Mouse (Mus musculus) forebrain, embryonic 12.5 days (tissue): ENCODE measurements around the gene Ppfibp2. TPM values are rescaled to one million over a fixed set of nuclear protein-coding genes. Genes with fewer than 3 reads are reported as not detected.
A peak's percentile ranks its signal among the peaks of the same experiment; 100 is the strongest.

Source experiments
- ATAC-seq: fragments of 200-750 bp; cut with Nextera tagmentation; 2 replicates; pipeline ENCODE4 v1.8.0; 2017; ENCODE audit warnings: moderate TSS enrichment; ENCODE audit not compliant: low FRiP score
- H3K27ac ChIP-seq: fragments of 300-500 bp; sonication (generic); 2 replicates; pipeline ENCODE4 v1.5.1; 2016; ENCODE audit warnings: mild to moderate bottlenecking
- H3K27me3 ChIP-seq: fragments of 300-500 bp; sonication (generic); 2 replicates; pipeline ENCODE4 v1.6.1; 2016; ENCODE audit warnings: mild to moderate bottlenecking
- H3K36me3 ChIP-seq: fragments of 300-500 bp; sonication (generic); replicated peaks from 2 replicates; pipeline ENCODE4 v1.6.1; 2016; ENCODE audit warnings: mild to moderate bottlenecking
- H3K4me1 ChIP-seq: fragments of 300-500 bp; sonication (generic); 2 replicates; pipeline ENCODE4 v1.6.1; 2016
- H3K4me2 ChIP-seq: fragments of 300-500 bp; sonication (generic); 2 replicates; pipeline ENCODE4 v1.6.1; 2016; ENCODE audit warnings: mild to moderate bottlenecking, moderate library complexity
- H3K4me3 ChIP-seq: fragments of 300-500 bp; sonication (generic); replicated peaks from 2 replicates; pipeline ENCODE4 v1.5.1; 2016; ENCODE audit warnings: mild to moderate bottlenecking
- H3K9ac ChIP-seq: fragments of 300-500 bp; sonication (generic); 2 replicates; pipeline ENCODE4 v1.6.1; 2016; ENCODE audit warnings: mild to moderate bottlenecking
- H3K9me3 ChIP-seq: fragments of 300-500 bp; sonication (generic); 2 replicates; pipeline ENCODE4 v1.6.1; 2016
- WGBS: fragments of 180-500 bp; shearing (Covaris S2); methylation state at CpG from one replicate; pipeline ENCODE4 v1.1.7; 2016; 5-methylcytosine and 5-hydroxymethylcytosine counted together
- polyA plus RNA-seq: library from polyadenylated mRNA; unstranded; fragments of >200 nt; fragmentation: Nextera tagmentation; extraction: Ambion mirVana; gene quantifications from 2 replicates; pipeline ENCODE4 v1.2.1, GENCODE M21; 2016

Gene Ppfibp2
- polyA plus RNA-seq: 2.0 and 2.7 TPM in 2 replicates

DNA sequence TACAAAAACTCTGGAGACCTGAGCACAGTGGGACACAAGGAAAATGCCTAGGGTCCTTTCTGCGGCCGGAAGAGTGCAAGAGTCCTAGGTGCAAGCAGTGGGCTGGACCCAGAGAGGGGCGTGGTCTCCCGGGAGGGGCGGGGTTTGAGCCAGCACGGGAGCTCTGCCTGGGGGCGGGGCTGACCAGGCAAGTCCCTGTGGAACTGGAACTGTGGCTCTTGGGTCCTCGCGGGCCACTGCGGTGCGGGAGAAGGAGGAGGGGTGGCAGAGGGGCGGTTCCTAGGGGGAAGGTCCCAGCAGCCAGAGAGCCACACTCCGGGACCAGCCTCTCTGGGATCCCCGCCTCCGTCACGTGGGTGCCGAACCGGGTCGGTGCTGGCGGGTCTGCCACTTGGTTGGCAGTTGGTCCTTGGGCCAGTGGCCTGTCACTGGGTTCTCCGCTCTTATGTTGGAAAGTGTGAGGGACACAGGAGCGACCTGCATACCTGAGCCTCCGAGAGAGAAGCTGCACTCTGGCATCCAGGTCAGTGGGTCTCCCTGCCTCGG lies at the start of gene Ppfibp2:
TSS of gene Ppfibp2 (plus strand) at position 351 of the 546 bp plus-strand sequence.
- H3K27ac ChIP-seq: no peak within 1 kb of the TSS
- peak within 1 kb of the TSS; percentile 90 for H3K4me2 ChIP-seq
- peak; percentile 98 for ATAC-seq
- WGBS: under 1% methylated on average over 24 of the region's 24 CpGs
- peak within 1 kb of the TSS; percentile 50 for H3K9ac ChIP-seq
- H3K4me1 ChIP-seq: peaks cover 11% of the 10 kb centered on the region; the same call in 1 of the 2 replicates
- no peaks in the 10 kb centered on the region for H3K9me3 ChIP-seq
- no peaks in the 10 kb centered on the region for H3K36me3 ChIP-seq
- H3K27me3 ChIP-seq: peaks cover 11% of the 10 kb centered on the region; the same call in 1 of the 2 replicates
- peak within 1 kb of the TSS; percentile 54 for H3K4me3 ChIP-seq

DNA sequence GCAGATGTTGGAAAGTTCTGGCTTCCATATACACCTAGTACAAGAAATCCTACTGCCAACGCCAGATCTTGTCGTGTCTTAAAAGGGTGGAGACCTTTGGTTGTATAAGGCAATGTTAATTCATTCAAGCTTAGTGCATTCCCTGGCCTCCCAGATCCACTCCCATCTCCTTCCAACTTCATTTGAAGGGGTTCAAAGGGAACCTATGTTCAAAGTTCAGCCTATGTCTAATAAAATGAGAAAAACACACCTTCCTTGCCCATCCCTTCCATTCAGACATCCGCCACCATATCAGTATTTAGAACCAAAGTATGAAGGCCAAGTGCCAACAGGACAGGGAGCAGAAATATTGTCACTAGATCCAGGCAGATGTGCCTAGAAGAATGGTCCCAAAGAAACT lies 47.1 kb upstream of the Ppfibp2 start:
- Histone ChIP-seq H3K4me2 (no peak overlapping the region), H3K36me3 (peaks cover 3% of the 10 kb centered on the region; the same call in 1 of the 2 replicates)

DNA sequence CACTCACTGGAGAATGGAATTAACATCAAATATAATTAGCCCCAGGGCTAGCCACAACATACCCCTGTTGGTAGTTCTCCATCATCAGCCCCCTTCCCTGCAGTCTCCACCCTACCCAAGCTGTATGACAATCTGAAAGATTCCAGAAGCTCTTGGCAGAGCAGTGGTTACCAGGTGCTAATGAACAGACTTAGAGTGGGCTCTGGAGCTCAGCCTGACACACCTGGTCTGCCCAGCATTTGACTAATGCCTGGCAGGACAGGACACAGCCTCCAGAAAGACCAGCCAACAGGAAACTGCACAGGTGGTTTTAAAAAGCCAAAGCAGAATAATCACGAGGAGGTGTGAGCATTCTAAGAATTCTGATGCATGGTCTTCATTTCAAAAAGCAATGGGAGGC lies 41.5 kb upstream of the Ppfibp2 start:
- Histone ChIP-seq H3K9ac (no peak overlapping the region), H3K4me2 (no peak overlapping the region), H3K36me3 (no peaks in the 10 kb centered on the region), H3K4me3 (no peak overlapping the region), H3K4me1 (no peaks in the 10 kb centered on the region), H3K27ac (no peak overlapping the region), H3K9me3 (no peaks in the 10 kb centered on the region), H3K27me3 (no peaks in the 10 kb centered on the region)
- WGBS: 86% methylated on average over 1 of the region's 1 CpGs
- ATAC-seq: no peak

More for the DNA sequence above, 47.1 kb upstream of the Ppfibp2 start:
- no peak overlapping the region for H3K9ac ChIP-seq
- H3K4me1 ChIP-seq: no peaks in the 10 kb centered on the region
- no peak for ATAC-seq
- no peak overlapping the region for H3K4me3 ChIP-seq
- no peak overlapping the region for H3K27ac ChIP-seq
- WGBS: 93% methylated on average over 3 of the region's 3 CpGs
- H3K27me3 ChIP-seq: no peaks in the 10 kb centered on the region
- H3K9me3 ChIP-seq: no peaks in the 10 kb centered on the region

DNA sequence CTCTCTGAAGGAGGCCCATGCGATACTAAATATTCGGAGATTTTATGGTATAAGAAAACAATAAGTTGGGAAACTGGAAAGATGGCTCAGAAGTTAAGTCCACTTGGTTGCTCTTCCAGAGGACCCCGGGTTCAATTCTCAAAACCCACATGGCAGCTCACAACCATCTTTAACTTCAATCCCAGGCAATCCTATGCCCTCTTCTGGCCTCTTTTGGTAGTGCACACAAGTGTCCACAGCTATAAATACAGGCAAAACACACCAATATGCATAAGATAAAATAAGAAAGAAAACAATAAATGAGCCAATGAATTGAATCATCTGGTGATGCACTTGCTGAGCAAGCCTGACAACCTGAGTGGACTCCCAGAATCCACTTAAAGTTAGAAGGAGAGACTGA lies 39.1 kb upstream of the Ppfibp2 start:
- Histone ChIP-seq H3K4me2 (no peak overlapping the region), H3K9ac (no peak overlapping the region), H3K4me3 (no peak overlapping the region), H3K27me3 (no peaks in the 10 kb centered on the region), H3K36me3 (no peaks in the 10 kb centered on the region), H3K9me3 (no peaks in the 10 kb centered on the region), H3K27ac (no peak overlapping the region), H3K4me1 (no peaks in the 10 kb centered on the region)
- ATAC-seq: no peak
- WGBS: 89% methylated on average over 3 of the region's 3 CpGs

DNA sequence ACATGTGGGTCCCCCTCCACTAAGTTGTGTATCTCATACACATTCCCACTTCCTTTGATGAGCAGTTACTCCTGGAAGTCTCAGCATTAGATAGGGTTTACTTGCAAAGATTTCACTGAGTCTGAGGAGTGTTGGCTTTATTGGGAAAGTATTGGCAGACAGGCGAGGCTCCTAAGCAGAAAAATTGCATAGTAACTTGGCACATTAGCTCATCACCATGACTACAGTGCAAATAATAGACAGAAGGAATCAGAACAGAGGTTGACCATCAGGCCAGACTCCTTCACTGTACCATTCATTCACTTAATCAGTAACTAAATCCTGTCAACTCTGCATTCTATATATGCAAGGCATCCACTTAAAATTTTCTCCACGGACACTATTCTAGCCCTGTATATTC lies 34.3 kb upstream of the Ppfibp2 start:
- Histone ChIP-seq H3K4me3 (no peak overlapping the region), H3K9me3 (no peaks in the 10 kb centered on the region), H3K4me1 (no peaks in the 10 kb centered on the region), H3K27me3 (no peaks in the 10 kb centered on the region), H3K4me2 (no peak overlapping the region), H3K27ac (no peak overlapping the region), H3K9ac (no peak overlapping the region), H3K36me3 (no peaks in the 10 kb centered on the region)
- 82% methylated on average over 2 of the region's 2 CpGs for WGBS
- ATAC-seq: no peak

DNA sequence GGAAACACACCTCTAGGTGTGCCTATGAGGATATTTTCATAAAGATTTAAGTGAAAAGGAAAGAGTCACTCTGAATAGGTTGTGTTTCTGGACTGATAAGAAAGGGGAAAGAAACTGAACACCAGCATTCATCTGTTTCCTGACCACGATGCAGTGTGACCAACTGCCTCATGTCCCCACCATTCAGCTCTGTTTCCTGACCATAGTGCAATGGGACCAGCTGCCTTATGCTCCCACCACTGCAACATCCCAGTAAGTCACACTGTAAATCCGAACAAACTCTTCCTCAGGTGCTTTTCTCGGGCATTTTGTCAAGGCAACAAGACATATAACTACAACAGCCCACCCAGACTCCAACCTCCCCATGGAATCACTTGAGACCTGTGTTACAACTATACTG lies 33.4 kb upstream of the Ppfibp2 start:
- Histone ChIP-seq H3K4me2 (no peak overlapping the region), H3K36me3 (no peaks in the 10 kb centered on the region), H3K9me3 (no peaks in the 10 kb centered on the region), H3K4me1 (no peaks in the 10 kb centered on the region), H3K4me3 (no peak overlapping the region), H3K27ac (no peak overlapping the region), H3K9ac (no peak overlapping the region), H3K27me3 (no peaks in the 10 kb centered on the region)
- WGBS: 77% methylated on average over 3 of the region's 3 CpGs
- ATAC-seq: no peak

DNA sequence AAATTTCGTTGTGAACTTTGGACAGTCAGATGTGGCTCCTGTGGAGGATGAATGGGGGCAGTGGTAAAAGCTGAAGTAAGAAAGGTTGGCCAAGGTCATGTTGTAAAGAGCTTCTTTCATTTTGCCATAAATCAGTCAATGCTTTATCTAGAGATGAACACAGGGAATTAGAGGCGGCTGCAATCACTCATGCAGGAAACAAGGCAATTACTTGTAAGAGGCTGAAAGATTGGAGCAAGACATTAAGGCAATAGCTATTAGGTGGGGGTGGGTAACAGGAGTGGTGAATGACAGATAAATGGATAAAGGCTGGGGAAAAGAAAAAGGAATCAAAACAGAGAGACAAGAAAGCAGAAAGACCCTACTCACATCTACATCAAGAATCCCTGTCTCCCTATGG lies 31.3 kb upstream of the Ppfibp2 start:
- WGBS: 48% methylated on average over 2 of the region's 2 CpGs
- no peak for ATAC-seq
- Histone ChIP-seq H3K4me2 (no peak overlapping the region), H3K27me3 (no peaks in the 10 kb centered on the region), H3K27ac (no peak overlapping the region), H3K4me1 (no peaks in the 10 kb centered on the region), H3K4me3 (no peak overlapping the region), H3K9me3 (no peaks in the 10 kb centered on the region), H3K36me3 (no peaks in the 10 kb centered on the region), H3K9ac (no peak overlapping the region)

DNA sequence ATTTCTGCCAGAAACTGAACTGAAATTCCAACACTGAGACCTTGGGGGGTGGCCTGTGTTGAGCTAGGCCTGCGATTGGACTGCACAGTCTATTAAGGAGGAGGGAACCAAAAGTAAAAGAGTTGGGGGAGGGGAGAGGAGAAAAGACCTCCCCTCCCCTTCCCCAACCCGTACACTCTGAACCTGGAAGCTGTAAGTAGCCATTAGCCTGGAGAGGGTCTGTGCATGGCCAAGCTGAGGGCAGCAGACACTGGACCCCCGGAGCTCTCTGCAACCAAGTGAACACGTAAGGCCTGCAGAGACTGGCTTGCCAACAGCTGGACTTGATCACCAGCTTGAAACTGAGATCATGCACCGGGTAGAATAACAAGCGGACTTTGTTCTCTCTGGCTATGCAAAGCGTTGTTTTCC lies 27.7 kb upstream of the Ppfibp2 start, which contains the start of gene Olfml1:
TSS of gene Olfml1 (plus strand) at position 186 of the 411 bp plus-strand sequence.
- H3K36me3 ChIP-seq: no peaks in the 10 kb centered on the region
- no peak within 1 kb of the TSS for H3K4me2 ChIP-seq
- H3K9me3 ChIP-seq: no peaks in the 10 kb centered on the region
- H3K27ac ChIP-seq: no peak within 1 kb of the TSS
- 0 out of 2 replicates have a peak within 1 kb of the TSS, but pooled peaks have one; percentile 1 for H3K4me3 ChIP-seq
- H3K9ac ChIP-seq: no peak within 1 kb of the TSS
- no peaks in the 10 kb centered on the region for H3K27me3 ChIP-seq
- no peak for ATAC-seq
- 63% methylated on average over 7 of the region's 7 CpGs for WGBS
- H3K4me1 ChIP-seq: no peaks in the 10 kb centered on the region

DNA sequence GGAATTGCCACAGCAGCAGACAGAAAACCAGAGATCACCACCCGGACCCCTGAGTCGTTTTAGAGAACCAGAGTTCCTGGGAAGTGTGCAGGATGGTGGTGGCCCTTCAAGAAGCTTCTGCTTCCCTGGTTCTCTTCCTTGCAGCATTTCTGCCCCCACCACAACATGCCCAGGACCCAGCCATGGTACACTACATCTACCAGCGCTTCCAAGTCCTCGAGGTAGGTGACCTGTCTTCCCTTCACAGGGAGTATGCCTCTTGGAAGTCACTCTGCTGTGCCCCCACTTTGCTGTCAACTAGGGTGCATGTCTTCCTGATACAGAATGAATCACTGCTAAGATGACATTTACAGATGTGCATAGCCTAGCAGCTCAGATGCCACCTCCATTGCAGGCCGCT lies 27.3 kb upstream of the Ppfibp2 start:
- no peak overlapping the region for H3K9ac ChIP-seq
- no peak for ATAC-seq
- H3K27me3 ChIP-seq: no peaks in the 10 kb centered on the region
- H3K9me3 ChIP-seq: no peaks in the 10 kb centered on the region
- no peaks in the 10 kb centered on the region for H3K4me1 ChIP-seq
- 78% methylated on average over 5 of the region's 5 CpGs for WGBS
- H3K27ac ChIP-seq: no peak overlapping the region
- H3K4me2 ChIP-seq: no peak overlapping the region
- H3K36me3 ChIP-seq: no peaks in the 10 kb centered on the region
- 0 out of 2 replicates have a peak overlapping the region, but pooled peaks have one; percentile 1 for H3K4me3 ChIP-seq

DNA sequence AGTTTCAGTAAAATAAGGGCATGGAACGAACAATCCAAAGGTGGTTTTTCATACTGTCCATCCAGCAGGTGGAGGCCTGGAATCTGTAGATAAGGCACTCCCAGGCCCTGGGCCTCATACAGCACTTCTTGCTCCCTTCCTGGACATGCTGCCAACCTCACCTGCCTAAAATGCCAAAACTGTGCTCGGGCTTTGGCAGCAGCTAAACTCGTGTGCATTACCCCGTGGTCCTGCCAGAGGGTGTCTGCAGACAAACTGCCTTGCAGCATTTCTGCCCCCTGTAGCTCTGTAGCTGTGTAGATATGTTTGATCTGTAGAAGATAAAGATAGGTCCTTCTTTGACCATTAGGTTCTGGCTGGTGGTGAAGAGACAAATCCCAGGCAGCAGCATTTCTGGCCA lies 26.0 kb upstream of the Ppfibp2 start:
- no peak for ATAC-seq
- no peaks in the 10 kb centered on the region for H3K36me3 ChIP-seq
- H3K9me3 ChIP-seq: no peaks in the 10 kb centered on the region
- H3K4me1 ChIP-seq: no peaks in the 10 kb centered on the region
- H3K4me2 ChIP-seq: no peak overlapping the region
- H3K27me3 ChIP-seq: no peaks in the 10 kb centered on the region
- H3K27ac ChIP-seq: no peak overlapping the region
- H3K4me3 ChIP-seq: no peak overlapping the region
- H3K9ac ChIP-seq: no peak overlapping the region
- 79% methylated on average over 4 of the region's 4 CpGs for WGBS

DNA sequence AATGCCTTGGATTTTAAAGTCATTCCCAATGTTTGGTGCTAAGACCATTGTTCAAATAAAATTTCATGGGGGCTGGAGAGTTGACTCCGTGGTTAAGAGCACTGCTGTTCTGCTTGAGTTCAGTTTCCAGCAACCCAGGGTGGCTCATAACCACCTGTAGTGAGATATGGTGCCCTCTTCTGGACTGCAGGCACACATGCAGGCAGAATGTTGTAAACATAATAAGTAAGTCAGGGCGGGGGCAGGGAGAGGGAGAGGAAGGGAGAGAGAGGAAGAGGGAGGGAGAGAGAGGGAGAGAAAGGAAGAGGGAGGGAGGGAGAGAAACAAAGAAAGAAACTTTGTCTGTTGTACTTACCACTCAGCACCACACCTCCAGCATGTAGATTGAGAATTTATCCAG lies 21.2 kb upstream of the Ppfibp2 start:
- Histone ChIP-seq H3K9me3 (no peaks in the 10 kb centered on the region), H3K27ac (no peak overlapping the region), H3K4me3 (no peak overlapping the region), H3K4me2 (no peak overlapping the region), H3K4me1 (no peaks in the 10 kb centered on the region), H3K27me3 (no peaks in the 10 kb centered on the region), H3K36me3 (no peaks in the 10 kb centered on the region), H3K9ac (no peak overlapping the region)
- no peak for ATAC-seq
- 78% methylated on average over 2 of the region's 2 CpGs for WGBS

DNA sequence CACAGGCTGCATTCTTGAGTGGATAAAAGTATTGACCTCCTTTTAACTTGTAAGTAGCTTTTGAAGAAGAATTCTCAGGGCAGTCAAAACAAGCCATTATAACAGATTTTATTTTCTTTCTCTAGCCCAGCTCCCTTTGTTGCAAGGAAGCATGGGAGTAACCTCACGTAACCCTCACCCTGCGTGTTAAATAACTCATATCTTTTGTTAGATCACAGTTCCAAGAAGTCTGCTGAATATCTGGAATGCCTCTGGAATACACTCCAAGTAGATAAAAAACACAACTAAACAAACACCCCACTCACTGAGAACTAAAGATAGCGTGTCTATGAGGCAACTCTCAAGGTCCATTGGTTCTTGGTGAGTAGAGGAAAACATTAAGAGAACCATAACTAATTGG lies 20.7 kb upstream of the Ppfibp2 start:
- Histone ChIP-seq H3K9ac (no peak overlapping the region), H3K4me2 (no peak overlapping the region), H3K27me3 (no peaks in the 10 kb centered on the region), H3K36me3 (no peaks in the 10 kb centered on the region), H3K4me1 (no peaks in the 10 kb centered on the region), H3K9me3 (no peaks in the 10 kb centered on the region), H3K4me3 (no peak overlapping the region), H3K27ac (no peak overlapping the region)
- 64% methylated on average over 3 of the region's 3 CpGs for WGBS
- no peak for ATAC-seq

DNA sequence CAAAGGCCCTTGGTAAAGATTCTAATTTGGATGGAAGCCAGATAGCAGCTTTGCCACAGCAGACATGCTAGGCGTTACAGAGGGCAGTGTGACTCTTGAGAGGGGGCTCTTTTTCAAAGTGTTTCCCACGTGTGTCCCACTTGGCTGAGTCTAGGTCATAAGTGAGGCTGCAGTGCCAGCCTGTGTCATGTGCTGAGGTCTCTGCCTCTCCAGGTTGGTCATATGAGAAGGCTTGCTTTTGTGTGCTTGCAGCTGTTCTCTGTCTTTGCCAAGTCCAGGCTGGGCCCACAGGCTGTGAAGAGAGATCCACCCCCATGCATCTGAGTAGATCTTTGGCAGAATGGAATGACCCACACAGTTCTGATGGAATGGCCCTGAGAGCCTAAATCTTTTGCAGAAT lies 2.4 kb upstream of the Ppfibp2 start:
- 32% methylated on average over 2 of the region's 2 CpGs for WGBS

More for the DNA sequence above, 2.4 kb upstream of the Ppfibp2 start:
- Histone ChIP-seq H3K4me1 (peaks cover 11% of the 10 kb centered on the region; the same call in 1 of the 2 replicates), H3K4me3 (no peak overlapping the region), H3K36me3 (no peaks in the 10 kb centered on the region), H3K9ac (no peak overlapping the region), H3K9me3 (no peaks in the 10 kb centered on the region), H3K4me2 (no peak overlapping the region), H3K27me3 (peaks cover 7% of the 10 kb centered on the region; the same call in 1 of the 2 replicates), H3K27ac (no peak overlapping the region)
- ATAC-seq: no peak
